Mouse (Mus musculus) gastrocnemius, postnatal 36 days (tissue): ENCODE measurements at regions not wholly inside any gene's neighbourhood (a gene's known extent, or its start where the extent isn't known, plus 50 kb on each side); places are given as distances from the start of the nearest gene placed in this dataset.
A peak's percentile ranks its signal among the peaks of the same experiment; 100 is the strongest.

Source experiments
- DNase-seq, 2 experiments: peaks; one replicate each; pipeline ENCODE4 v3.0.0; 2022
- intact Hi-C: fragments of 180-260 bp; cut with DNase I; formaldehyde crosslinking; loops from one replicate; pipeline ENCODE4 v1.15.1; 2025

GRCm38 (mm10) chr2:133020173-133020837, 74.6 kb upstream of the Fermt1 start:
- DNase-seq: peak; percentile 45 to 63

GRCm38 (mm10) chr2:133021244-133021643, 75.5 kb upstream of the Fermt1 start:
- intact Hi-C loops: no loop called here

More at GRCm38 (mm10) chr2:133020173-133020837, 74.6 kb upstream of the Fermt1 start:
- intact Hi-C loops: no loop called here

GRCm38 (mm10) chr2:133027038-133027437, 81.3 kb upstream of the Fermt1 start:
- intact Hi-C loops: no loop called here
- DNase-seq: no peak

More at GRCm38 (mm10) chr2:133021244-133021643, 75.5 kb upstream of the Fermt1 start:
- DNase-seq: no peak

GRCm38 (mm10) chr2:133035421-133035820, 89.7 kb upstream of the Fermt1 start:
- no peak for DNase-seq
- intact Hi-C loops: no loop called here

GRCm38 (mm10) chr2:133040708-133041107, 95.0 kb upstream of the Fermt1 start:
- intact Hi-C loops: no loop called here

GRCm38 (mm10) chr2:133077698-133078356, 132.1 kb upstream of the Fermt1 start:
- intact Hi-C loops: no loop called here
- DNase-seq: no peak

More at GRCm38 (mm10) chr2:133040708-133041107, 95.0 kb upstream of the Fermt1 start:
- no peak for DNase-seq

GRCm38 (mm10) chr2:133090976-133091375, 145.3 kb upstream of the Fermt1 start:
- intact Hi-C loops: no loop called here
- no peak for DNase-seq

- DNase-seq: peak; percentile 24 to 31
- intact Hi-C loops: loop anchor here (10.0 kb wide), 1 partner anchor 139 kb away; no protein-coding TSS in a partner anchor
Measured at GRCm38 (mm10) chr2:133113642-133114041, 167.9 kb upstream of the Fermt1 start.

- no peak for DNase-seq
- intact Hi-C loops: loop anchor here (10.0 kb wide), 1 partner anchor 144 kb away; no protein-coding TSS in a partner anchor
Measured at GRCm38 (mm10) chr2:133118651-133119050, 172.9 kb upstream of the Fermt1 start.

- intact Hi-C loops: no loop called here
- DNase-seq: no peak
Measured at GRCm38 (mm10) chr2:133125212-133125801, 179.6 kb upstream of the Fermt1 start.

GRCm38 (mm10) chr2:133134878-133135277, 189.2 kb upstream of the Fermt1 start:
- DNase-seq: no peak
- intact Hi-C loops: no loop called here

GRCm38 (mm10) chr2:133138877-133139276, 193.2 kb upstream of the Fermt1 start:
- intact Hi-C loops: no loop called here
- no peak for DNase-seq

GRCm38 (mm10) chr2:133141341-133142035, 195.8 kb upstream of the Fermt1 start:
- intact Hi-C loops: no loop called here
- DNase-seq: no peak

GRCm38 (mm10) chr2:133152461-133152860, 206.8 kb upstream of the Fermt1 start:
- intact Hi-C loops: no loop called here
- no peak for DNase-seq

- no peak for DNase-seq
- intact Hi-C loops: no loop called here
Measured at GRCm38 (mm10) chr2:133156537-133156936, 210.8 kb upstream of the Fermt1 start.

- intact Hi-C loops: no loop called here
- DNase-seq: no peak
Measured at GRCm38 (mm10) chr2:133158206-133158605, 212.5 kb upstream of the Fermt1 start.

GRCm38 (mm10) chr2:133159398-133159797, 213.7 kb upstream of the Fermt1 start:
- intact Hi-C loops: no loop called here
- DNase-seq: no peak

GRCm38 (mm10) chr2:133176411-133176810, 230.7 kb upstream of the Fermt1 start:
- intact Hi-C loops: no loop called here
- DNase-seq: no peak

- intact Hi-C loops: no loop called here
- no peak for DNase-seq
Measured at GRCm38 (mm10) chr2:133181216-133181615, 235.5 kb upstream of the Fermt1 start.

- intact Hi-C loops: no loop called here
- no peak for DNase-seq
Measured at GRCm38 (mm10) chr2:133182920-133183319, 237.2 kb upstream of the Fermt1 start.

- no peak for DNase-seq
- intact Hi-C loops: no loop called here
Measured at GRCm38 (mm10) chr2:133204295-133204866, 258.7 kb upstream of the Fermt1 start.
